9 mouse cellular contexts compared by ENCODE assay signal in genomic region chr11:97278456-97278855, GRCm38 (mm10). TPM values are rescaled to one million over a fixed set of nuclear protein-coding genes. Genes with fewer than 3 reads are reported as not detected.
DNase-seq lines count a peak whose midpoint lies in the region; ATAC-seq and TF ChIP-seq lines count a peak whose summit lies in the region.
"Had no signal": no experiment of that assay in that cellular context is flagged by ENCODE, and none has a peak within 500 bp of the region (broad histone marks: within the 10 kb centered on the region; RNA-seq: fewer than 3 reads in every experiment).

No protein-coding gene starts in this region.

- 66% methylated on average over 6 of the region's 6 CpGs for WGBS in kidney, embryonic 15.5 days
- 76% methylated on average over 6 of the region's 6 CpGs for WGBS in embryonic facial prominence, embryonic 11.5 days
- 76% methylated on average over 6 of the region's 6 CpGs for WGBS in midbrain, postnatal 0 days

- H3K4me1 ChIP-seq in kidney, embryonic 15.5 days: peaks cover 21% of the 10 kb centered on the region
- no peaks in the 10 kb centered on the region for H3K4me1 ChIP-seq in embryonic facial prominence, embryonic 11.5 days (ENCODE audit: control insufficient read depth, insufficient read depth, low read length)
- H3K4me1 ChIP-seq in midbrain, postnatal 0 days (ENCODE audit: insufficient read depth, low read length): peaks cover 9% of the 10 kb centered on the region

- no peaks in the 10 kb centered on the region for H3K27me3 ChIP-seq in kidney, embryonic 15.5 days
- H3K27me3 ChIP-seq in embryonic facial prominence, embryonic 11.5 days (ENCODE audit: control insufficient read depth, insufficient read depth, low read length): no peaks in the 10 kb centered on the region
- H3K27me3 ChIP-seq in midbrain, postnatal 0 days (ENCODE audit: insufficient read depth, low read length): no peaks in the 10 kb centered on the region
- H3K27me3 ChIP-seq: Patski had no signal

- TF ChIP-seq CTCF in midbrain, postnatal 0 days (IDR thresholded peaks at IDR 0.05): no peak

- H3K36me3 ChIP-seq in kidney, embryonic 15.5 days: no peaks in the 10 kb centered on the region
- H3K36me3 ChIP-seq in embryonic facial prominence, embryonic 11.5 days (replicated peaks; ENCODE audit: control insufficient read depth, insufficient read depth, low read depth, low read length): no peaks in the 10 kb centered on the region
- H3K36me3 ChIP-seq in midbrain, postnatal 0 days (ENCODE audit: insufficient read depth, low read length): no peaks in the 10 kb centered on the region

- DNase-seq in kidney, postnatal 25 days: no peak
- no peak for DNase-seq in embryonic facial prominence, embryonic 11.5 days (ENCODE audit: low spot score)
- peak; percentile 25 for DNase-seq in induced T-regulatory cell, adult 2 months (ENCODE audit: low read depth)
- DNase-seq in midbrain, postnatal 0 days (ENCODE audit: low spot score): no peak
- no peak for DNase-seq in thymus, postnatal 14 days
- no peak for DNase-seq in kidney, postnatal 10 days
- DNase-seq in spleen, adult 18-20 months: no peak

- H3K4me2 ChIP-seq in kidney, embryonic 15.5 days: peak overlapping the region; percentile 68
- peak overlapping the region; percentile 69 for H3K4me2 ChIP-seq in embryonic facial prominence, embryonic 11.5 days (ENCODE audit: low read depth, low read length)
- H3K4me2 ChIP-seq in midbrain, postnatal 0 days (ENCODE audit: low read depth, low read length, poor library complexity, severe bottlenecking): peak overlapping the region; percentile 52

- H3K9ac ChIP-seq in kidney, embryonic 15.5 days: peak overlapping the region; percentile 100; the same call in 1 of the 2 replicates
- H3K9ac ChIP-seq in embryonic facial prominence, embryonic 11.5 days (replicated peaks; ENCODE audit: low read length): peak overlapping the region; percentile 98; the same call in 1 of the 2 replicates
- peak overlapping the region; percentile 100; the same call in 1 of the 2 replicates for H3K9ac ChIP-seq in midbrain, postnatal 0 days (replicated peaks; ENCODE audit: low read length, poor library complexity, severe bottlenecking)

- ATAC-seq in kidney, embryonic 15.5 days (replicated peaks; ENCODE audit: low FRiP score): no peak
- no peak for ATAC-seq in embryonic facial prominence, embryonic 11.5 days (replicated peaks; ENCODE audit: insufficient number of reproducible peaks, low FRiP score, low TSS enrichment, low read depth)
- no peak for ATAC-seq in midbrain, postnatal 0 days (ENCODE audit: low FRiP score)
- ATAC-seq: Patski had no signal

- peak overlapping the region; percentile 97; the same call in 1 of the 2 replicates for H3K27ac ChIP-seq in kidney, embryonic 15.5 days
- H3K27ac ChIP-seq in embryonic facial prominence, embryonic 11.5 days (replicated peaks; ENCODE audit: low read depth, low read length): no peak overlapping the region
- no peak overlapping the region for H3K27ac ChIP-seq in midbrain, postnatal 0 days (ENCODE audit: low read depth, low read length)

- no peaks in the 10 kb centered on the region for H3K9me3 ChIP-seq in kidney, embryonic 15.5 days (replicated peaks)
- H3K9me3 ChIP-seq in embryonic facial prominence, embryonic 11.5 days (replicated peaks; ENCODE audit: control insufficient read depth, low read length): no peaks in the 10 kb centered on the region
- no peaks in the 10 kb centered on the region for H3K9me3 ChIP-seq in midbrain, postnatal 0 days (ENCODE audit: low read length)

- peak overlapping the region; percentile 99 for H3K4me3 ChIP-seq in kidney, embryonic 15.5 days (replicated peaks)
- H3K4me3 ChIP-seq in embryonic facial prominence, embryonic 11.5 days (ENCODE audit: low read depth, low read length): peak overlapping the region; percentile 100
- H3K4me3 ChIP-seq in midbrain, postnatal 0 days (ENCODE audit: low read depth, low read length): peak overlapping the region; percentile 100

RNA-seq across cellular contexts. Expression of gene Npepps, which starts 2.0 kb away (rescaled TPM):
- 76.9 and 88.5 TPM in 2 replicates for polyA plus RNA-seq in kidney, embryonic 15.5 days (2015; fragmentation: Nextera tagmentation; extraction: Ambion mirVana)
- 70.3 and 75.1 TPM in 2 replicates for polyA plus RNA-seq in embryonic facial prominence, embryonic 11.5 days (2014; fragmentation: Nextera tagmentation; extraction: Ambion mirVana)
- 52.5 and 81.0 TPM in 2 replicates for total RNA-seq in midbrain, postnatal 0 days (2014; rRNA removed)
- polyA plus RNA-seq in midbrain, postnatal 0 days (2015; fragmentation: Nextera tagmentation; extraction: Ambion mirVana): 97.8 and 109 TPM in 2 replicates

RNA-seq across cellular contexts. Expression of gene Mrpl45, which starts 37.1 kb away (rescaled TPM):
- 52.4 and 54.1 TPM in 2 replicates for polyA plus RNA-seq in kidney, embryonic 15.5 days (2015; fragmentation: Nextera tagmentation; extraction: Ambion mirVana)
- polyA plus RNA-seq in embryonic facial prominence, embryonic 11.5 days (2014; fragmentation: Nextera tagmentation; extraction: Ambion mirVana): 57.2 and 61.3 TPM in 2 replicates
- total RNA-seq in midbrain, postnatal 0 days (2014; rRNA removed): 21.4 and 29.1 TPM in 2 replicates
- polyA plus RNA-seq in midbrain, postnatal 0 days (2015; fragmentation: Nextera tagmentation; extraction: Ambion mirVana): 33.0 and 36.0 TPM in 2 replicates
